Mouse (Mus musculus): Measurements from ENCODE around the gene Olfr142. TPM values are rescaled to one million over a fixed set of nuclear protein-coding genes. Genes with fewer than 3 reads are reported as not detected.

Gene Olfr142
- not detected for polyA plus RNA-seq (2014; fragmentation: Illumina TruSeq; extraction: RNeasy Lipid Tissue Mini Kit (QIAGEN cat#74804))

GRCm38 (mm10) chr2:90257492-90257891, at the start of gene Olfr142:
Gene Olfr142, minus strand, starts transcription at chr2:90257592.

GRCm38 (mm10) chr2:90292741-90293140, 35.3 kb upstream of the Olfr142 start, which contains the start of gene Olfr1272:
Gene Olfr1272, minus strand, starts transcription at chr2:90292841.

GRCm38 (mm10) chr2:90270932-90271331, 13.5 kb upstream of the Olfr142 start, which contains the start of gene Olfr1271:
Gene Olfr1271, minus strand, starts transcription at chr2:90271032.

GRCm38 (mm10) chr2:90224393-90224792, 33.0 kb downstream of the Olfr142 start, which contains the start of gene Olfr1506:
Gene Olfr1506, minus strand, starts transcription at chr2:90224493.

Other genes with a start within 250 kb of the Olfr142 start
- gene Olfr1263, start 245.5 kb downstream of the Olfr142 start, polyA plus RNA-seq (2014; fragmentation: Illumina TruSeq; extraction: RNeasy Lipid Tissue Mini Kit (QIAGEN cat#74804)), result not detected
- gene Olfr1264, start 232.0 kb downstream of the Olfr142 start, polyA plus RNA-seq (2014; fragmentation: Illumina TruSeq; extraction: RNeasy Lipid Tissue Mini Kit (QIAGEN cat#74804)), result not detected
- gene Olfr1265, start 222.3 kb downstream of the Olfr142 start, polyA plus RNA-seq (2014; fragmentation: Illumina TruSeq; extraction: RNeasy Lipid Tissue Mini Kit (QIAGEN cat#74804)), result not detected
- not detected for gene Olfr140, start 194.0 kb downstream of the Olfr142 start, polyA plus RNA-seq (2014; fragmentation: Illumina TruSeq; extraction: RNeasy Lipid Tissue Mini Kit (QIAGEN cat#74804))
- not detected for gene Olfr1269, start 136.2 kb downstream of the Olfr142 start, polyA plus RNA-seq (2014; fragmentation: Illumina TruSeq; extraction: RNeasy Lipid Tissue Mini Kit (QIAGEN cat#74804))
- gene Olfr32, start 115.3 kb downstream of the Olfr142 start, polyA plus RNA-seq (2014; fragmentation: Illumina TruSeq; extraction: RNeasy Lipid Tissue Mini Kit (QIAGEN cat#74804)), result not detected
- not detected for gene Olfr1270, start 104.5 kb downstream of the Olfr142 start, polyA plus RNA-seq (2014; fragmentation: Illumina TruSeq; extraction: RNeasy Lipid Tissue Mini Kit (QIAGEN cat#74804))
- not detected for gene Olfr1506, start 33.1 kb downstream of the Olfr142 start, polyA plus RNA-seq (2014; fragmentation: Illumina TruSeq; extraction: RNeasy Lipid Tissue Mini Kit (QIAGEN cat#74804))
- gene Olfr1271, start 13.4 kb upstream of the Olfr142 start, polyA plus RNA-seq (2014; fragmentation: Illumina TruSeq; extraction: RNeasy Lipid Tissue Mini Kit (QIAGEN cat#74804)), result not detected
- not detected for gene Olfr1272, start 35.2 kb upstream of the Olfr142 start, polyA plus RNA-seq (2014; fragmentation: Illumina TruSeq; extraction: RNeasy Lipid Tissue Mini Kit (QIAGEN cat#74804))
- gene Gm13769, start 64.6 kb upstream of the Olfr142 start, polyA plus RNA-seq (2014; fragmentation: Illumina TruSeq; extraction: RNeasy Lipid Tissue Mini Kit (QIAGEN cat#74804)), result not detected
- gene Olfr1274-ps, start 141.1 kb upstream of the Olfr142 start, polyA plus RNA-seq (2014; fragmentation: Illumina TruSeq; extraction: RNeasy Lipid Tissue Mini Kit (QIAGEN cat#74804)), result not detected